Mouse (Mus musculus) hindbrain, embryonic 11.5 days (tissue): ENCODE results near the gene Fam169b. TPM values are rescaled to one million over a fixed set of nuclear protein-coding genes. Genes with fewer than 3 reads are reported as not detected.
"Not testable (repeated sequence)": the region's sequence is repeated elsewhere in the genome, so short reads cannot be mapped to it uniquely, and the experiment has no call there.

Experiments
- ATAC-seq: fragments of 200-750 bp; cut with Nextera tagmentation; 2 replicates; pipeline ENCODE4 v1.8.0; 2017; ENCODE audit warnings: mild to moderate bottlenecking, moderate TSS enrichment, moderate library complexity; ENCODE audit not compliant: low FRiP score
- DNase-seq: peaks from one replicate; pipeline ENCODE4 v3.0.0-alpha.2; 2015; ENCODE audit warnings: low spot score
- H3K27ac ChIP-seq: fragments of 300-500 bp; sonication (generic); 2 replicates; pipeline ENCODE4 v1.5.1; 2014; ENCODE audit warnings: mild to moderate bottlenecking, low read depth, low read length
- H3K27me3 ChIP-seq: fragments of 300-500 bp; sonication (generic); 2 replicates; pipeline ENCODE4 v1.6.1; 2014; ENCODE audit warnings: mild to moderate bottlenecking, low read length, moderate library complexity, mixed read lengths; ENCODE audit not compliant: control insufficient read depth, insufficient read depth
- H3K36me3 ChIP-seq: fragments of 300-500 bp; sonication (generic); 2 replicates; pipeline ENCODE4 v1.6.1; 2014; ENCODE audit warnings: mild to moderate bottlenecking, low read length, moderate library complexity, mixed read lengths; ENCODE audit not compliant: control insufficient read depth, insufficient read depth
- H3K4me1 ChIP-seq: fragments of 300-500 bp; sonication (generic); replicated peaks from 2 replicates; pipeline ENCODE4 v1.6.1; 2014; ENCODE audit warnings: low read length, mixed read lengths; ENCODE audit not compliant: control insufficient read depth, insufficient read depth
- H3K4me2 ChIP-seq: fragments of 300-500 bp; sonication (generic); replicated peaks from 2 replicates; pipeline ENCODE4 v1.6.1; 2014; ENCODE audit warnings: mild to moderate bottlenecking, low read depth, low read length
- H3K4me3 ChIP-seq: fragments of 300-500 bp; sonication (generic); 2 replicates; pipeline ENCODE4 v1.5.1; 2014; ENCODE audit warnings: low read depth, low read length
- H3K9ac ChIP-seq: fragments of 300-500 bp; sonication (generic); 2 replicates; pipeline ENCODE4 v1.6.1; 2014; ENCODE audit warnings: low read depth, low read length
- H3K9me3 ChIP-seq: fragments of 300-500 bp; sonication (generic); 2 replicates; pipeline ENCODE4 v1.6.1; 2016; ENCODE audit warnings: low read length; ENCODE audit not compliant: control insufficient read depth
- WGBS: fragments of 180-500 bp; shearing (Covaris S2); extraction: QIAGEN DNeasy Blood & Tissue Kit; methylation state at CpG from one replicate; pipeline ENCODE4 v1.1.7; 2014; 5-methylcytosine and 5-hydroxymethylcytosine counted together
- polyA plus RNA-seq: library from polyadenylated mRNA; unstranded; fragments of >200 nt; fragmentation: Nextera tagmentation; extraction: Ambion mirVana; gene quantifications from 2 replicates; pipeline ENCODE4 v1.2.1, GENCODE M21; 2014

The Fam169b gene
- polyA plus RNA-seq, 1 experiment from 2014 or later, result 0.36 TPM

DNA sequence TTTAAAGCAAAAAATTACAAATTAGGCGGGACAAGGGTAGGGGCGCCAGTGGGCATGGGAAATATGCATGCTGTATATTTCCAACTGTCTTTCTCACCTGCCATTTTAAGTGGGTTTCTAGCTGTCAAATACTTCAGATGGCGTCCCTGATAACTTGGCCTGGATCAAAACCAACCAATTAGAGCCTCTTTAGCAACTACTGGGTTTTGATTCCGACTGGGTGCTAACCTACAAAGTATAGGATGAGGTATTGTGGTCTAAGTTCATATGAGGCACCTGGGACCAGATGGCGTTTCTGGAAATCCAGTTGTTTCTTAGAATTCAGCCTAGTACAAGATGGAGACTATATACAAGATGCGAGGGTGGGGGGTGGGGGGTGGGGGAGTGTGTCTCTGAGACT lies 1.8 kb upstream of the Fam169b start:
- Histone ChIP-seq H3K9ac (no peak overlapping the region), H3K27me3 (peaks cover 4% of the 10 kb centered on the region), H3K27ac (no peak overlapping the region), H3K4me2 (no peak overlapping the region), H3K36me3 (no peaks in the 10 kb centered on the region), H3K4me1 (peaks cover 3% of the 10 kb centered on the region; the same call in 1 of the 2 replicates), H3K4me3 (no peak overlapping the region), H3K9me3 (no peaks in the 10 kb centered on the region)
- no peak for DNase-seq
- no peak for ATAC-seq
- 95% methylated on average over 6 of the region's 6 CpGs for WGBS

DNA sequence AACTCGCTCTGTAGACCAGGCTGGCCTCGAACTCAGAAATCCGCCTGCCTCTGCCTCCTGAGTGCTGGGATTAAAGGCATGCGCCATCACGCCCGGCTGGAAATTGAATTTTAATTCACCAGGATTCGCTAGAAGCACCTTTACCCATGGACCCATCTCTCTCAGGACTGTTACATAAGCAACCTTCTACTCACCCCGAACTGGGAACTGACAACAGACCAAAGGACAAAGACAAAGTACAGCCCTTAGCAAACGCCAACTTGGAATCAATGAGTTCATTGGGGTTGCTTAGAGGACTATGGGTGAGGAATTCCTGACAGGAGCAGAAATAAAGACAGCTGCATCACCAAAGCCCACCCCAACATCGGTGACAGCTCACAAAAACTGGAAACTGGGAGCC lies 1.0 kb upstream of the Fam169b start:
- Histone ChIP-seq H3K9ac (no peak overlapping the region), H3K36me3 (no peaks in the 10 kb centered on the region), H3K9me3 (no peaks in the 10 kb centered on the region), H3K4me2 (no peak overlapping the region), H3K4me1 (peaks cover 3% of the 10 kb centered on the region; the same call in 1 of the 2 replicates), H3K27ac (no peak overlapping the region), H3K27me3 (peaks cover 6% of the 10 kb centered on the region), H3K4me3 (no peak overlapping the region)
- DNase-seq, result no peak
- WGBS, result 82% methylated on average over 10 of the region's 10 CpGs
- ATAC-seq, result no peak

DNA sequence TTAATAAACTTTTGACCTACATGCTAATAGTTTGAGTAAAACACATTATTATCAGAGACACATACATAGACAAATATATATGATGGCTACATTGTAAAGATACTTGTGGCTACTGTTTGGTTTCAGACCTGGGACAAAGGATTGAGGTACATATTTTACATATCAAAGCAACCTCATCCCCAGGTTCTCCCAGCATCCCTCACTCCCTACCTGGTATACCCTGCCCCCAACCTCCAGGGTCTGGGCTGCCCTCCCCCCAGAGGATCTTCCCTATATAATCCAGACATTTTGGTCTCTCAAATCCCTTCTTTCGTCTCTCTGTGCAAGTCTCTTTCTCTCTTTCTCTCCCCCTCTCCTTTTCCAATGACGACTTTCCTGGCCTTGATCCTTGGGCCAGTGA lies 579 bp downstream of the Fam169b start:
- Histone ChIP-seq H3K9me3 (no peaks in the 10 kb centered on the region), H3K27me3 (peaks cover 6% of the 10 kb centered on the region), H3K4me1 (peaks cover 3% of the 10 kb centered on the region; the same call in 1 of the 2 replicates), H3K36me3 (no peaks in the 10 kb centered on the region), H3K27ac (no peak overlapping the region), H3K4me3 (no peak overlapping the region), H3K9ac (no peak overlapping the region), H3K4me2 (no peak overlapping the region)
- ATAC-seq (no peak), DNase-seq (no peak)
- WGBS, result 75% methylated on average over 2 of the region's 2 CpGs

DNA sequence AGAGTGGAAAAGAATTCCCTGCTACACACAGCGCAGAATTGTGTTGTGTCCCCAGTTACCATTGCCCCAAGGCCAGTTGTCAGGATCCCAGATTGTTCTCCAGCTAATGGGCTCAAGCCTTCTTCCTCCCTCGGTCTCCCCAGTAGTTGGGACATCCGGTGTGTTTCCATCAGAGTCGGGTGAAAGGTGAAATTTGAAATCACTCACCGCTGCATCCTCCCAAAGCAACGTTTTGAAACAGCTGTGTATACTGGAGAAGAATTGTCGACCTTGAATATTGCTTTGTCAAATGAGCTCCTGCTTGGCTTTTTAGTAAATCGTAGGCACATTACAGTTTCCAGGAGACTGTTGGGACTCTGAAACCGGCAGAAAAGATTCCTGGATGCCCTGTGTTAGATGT lies 1.3 kb downstream of the Fam169b start:
- whole genome bisulfite sequencing, result 63% methylated on average over 9 of the region's 9 CpGs
- no peak for DNase-seq
- H3K27me3 ChIP-seq, result peaks cover 6% of the 10 kb centered on the region
- H3K36me3 ChIP-seq, result no peaks in the 10 kb centered on the region
- H3K9me3 ChIP-seq, result no peaks in the 10 kb centered on the region
- H3K4me2 ChIP-seq, result no peak overlapping the region
- H3K9ac ChIP-seq, result no peak overlapping the region
- no peak overlapping the region for H3K27ac ChIP-seq
- peaks cover 3% of the 10 kb centered on the region; the same call in 1 of the 2 replicates for H3K4me1 ChIP-seq
- H3K4me3 ChIP-seq, result no peak overlapping the region
- ATAC-seq, result no peak

DNA sequence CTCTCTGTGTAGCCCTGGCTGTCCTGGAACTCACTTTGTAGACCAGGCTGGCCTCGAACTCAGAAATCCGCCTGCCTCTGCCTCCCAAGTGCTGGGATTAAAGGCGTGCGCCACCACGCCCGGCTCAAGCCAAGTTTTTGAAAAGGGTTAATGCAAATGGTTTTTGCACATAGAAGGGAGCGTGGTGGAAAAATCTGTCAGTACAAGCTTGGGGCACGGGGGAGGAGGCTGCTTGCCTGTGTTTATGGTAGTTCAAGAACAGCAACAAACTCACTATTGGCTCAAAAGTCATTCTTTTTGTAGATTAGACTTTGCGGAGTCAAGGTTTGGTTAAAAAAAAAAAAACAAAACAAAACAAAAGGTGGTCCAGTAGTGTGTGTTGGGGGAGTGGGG lies 1.8 kb downstream of the Fam169b start:
- not testable (repeated sequence) for H3K4me3 ChIP-seq, H3K9me3 ChIP-seq, H3K27ac ChIP-seq, H3K4me1 ChIP-seq, ATAC-seq, H3K36me3 ChIP-seq, H3K27me3 ChIP-seq, H3K9ac ChIP-seq, DNase-seq
- peak overlapping the region; percentile 58; the same call in 1 of the 2 replicates for H3K4me2 ChIP-seq
- WGBS, result 50% methylated on average over 9 of the region's 9 CpGs

DNA sequence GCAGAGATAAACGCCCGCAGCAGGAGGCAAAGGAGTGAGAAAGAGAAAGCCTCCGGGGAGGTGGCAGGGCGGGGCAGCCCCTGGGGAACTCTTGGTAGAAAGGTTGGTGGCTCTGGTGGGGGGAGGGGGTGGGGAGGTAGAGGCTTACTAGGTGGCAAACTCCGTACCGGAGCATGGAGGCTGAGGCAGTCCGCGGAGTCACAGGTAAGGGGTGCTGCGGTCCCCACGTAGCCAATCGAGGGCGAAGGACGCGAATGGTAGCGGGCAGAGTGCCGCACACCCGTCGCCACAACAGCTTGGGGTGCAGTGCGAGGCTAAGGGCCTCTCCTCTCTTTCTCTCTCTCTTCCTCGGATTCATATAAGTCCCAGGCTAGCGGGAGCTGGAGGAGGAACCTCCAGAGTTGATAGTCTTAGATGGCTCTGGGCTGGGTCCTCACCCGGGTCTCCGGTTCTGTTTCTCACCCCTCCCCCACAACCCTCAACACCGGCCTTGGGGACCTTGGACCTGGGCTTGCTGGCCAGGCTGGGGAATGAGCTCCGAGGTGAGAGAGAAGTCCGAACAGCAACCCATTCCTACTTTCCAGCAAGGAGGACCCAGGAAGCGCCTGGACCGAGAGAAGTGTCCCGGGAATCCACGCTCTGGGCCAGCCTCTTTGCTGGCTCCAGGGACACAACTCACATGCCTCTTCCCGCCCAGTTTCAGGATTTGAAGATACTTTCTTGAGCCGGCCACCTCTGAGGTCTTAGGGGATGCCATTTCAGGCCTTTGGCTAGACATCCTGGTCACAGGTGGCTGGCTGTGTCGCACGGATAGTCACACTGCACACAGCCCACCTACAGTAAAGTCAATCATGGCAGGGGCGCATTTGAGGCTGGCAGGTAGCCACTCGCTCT lies 2.4 kb downstream of the Fam169b start:
- Histone ChIP-seq H3K4me2 (peak overlapping the region; percentile 58), H3K27me3 (peaks cover 6% of the 10 kb centered on the region), H3K36me3 (no peaks in the 10 kb centered on the region), H3K27ac (no peak overlapping the region), H3K4me1 (peaks cover 3% of the 10 kb centered on the region; the same call in 1 of the 2 replicates), H3K9me3 (no peaks in the 10 kb centered on the region), H3K9ac (0 out of 2 replicates have a peak overlapping the region, but pooled peaks have one; percentile 11), H3K4me3 (peak overlapping the region; percentile 25)
- peak; percentile 39 for DNase-seq
- ATAC-seq, result no peak
- 6% methylated on average over 31 of the region's 36 CpGs for WGBS

DNA sequence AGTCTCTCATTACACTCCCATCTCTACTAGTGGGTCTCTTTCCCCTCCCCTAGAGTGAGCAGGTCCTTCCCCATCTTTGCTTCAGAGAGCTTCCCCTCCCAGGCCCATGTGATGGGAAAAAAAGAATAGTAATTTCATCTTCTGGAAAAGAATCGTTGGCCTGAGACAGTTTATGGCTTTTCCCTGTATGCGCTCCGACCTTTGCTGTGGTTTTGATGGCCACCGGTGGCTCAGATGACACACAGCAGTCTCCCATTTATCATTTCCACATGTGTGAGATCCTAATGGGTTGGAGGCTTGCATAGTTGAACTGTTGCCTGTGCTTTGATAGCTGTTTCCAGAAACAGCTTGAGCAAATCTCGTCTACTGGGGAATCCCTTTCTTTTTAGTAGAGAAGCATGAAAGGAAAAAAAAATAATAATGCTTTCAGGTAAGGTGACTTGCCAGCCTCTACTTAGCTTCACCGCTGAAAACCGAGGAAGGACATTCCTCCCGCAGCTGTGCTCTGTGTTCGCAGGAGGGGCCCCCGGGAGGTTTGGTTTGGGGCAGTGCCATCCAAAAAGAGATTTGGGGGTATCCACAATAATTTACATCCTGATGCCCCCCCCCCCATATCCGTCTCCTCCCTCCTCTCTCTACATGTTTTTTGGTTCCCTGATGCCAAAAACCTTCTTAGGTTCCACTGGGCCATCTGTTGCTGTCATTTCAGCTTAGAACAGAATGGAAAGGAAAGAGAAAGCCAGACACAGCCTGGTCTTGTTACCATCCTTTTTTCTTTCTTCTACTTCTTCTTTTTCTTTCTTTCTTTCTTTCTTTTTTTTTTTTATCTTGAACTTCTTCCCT lies 3.6 kb downstream of the Fam169b start:
- Histone ChIP-seq H3K36me3 (no peaks in the 10 kb centered on the region), H3K27me3 (peaks cover 6% of the 10 kb centered on the region), H3K9me3 (no peaks in the 10 kb centered on the region), H3K4me2 (no peak overlapping the region), H3K27ac (no peak overlapping the region), H3K4me3 (no peak overlapping the region), H3K9ac (no peak overlapping the region), H3K4me1 (peaks cover 3% of the 10 kb centered on the region; the same call in 1 of the 2 replicates)
- ATAC-seq (no peak), DNase-seq (no peak)
- WGBS, result 33% methylated on average over 11 of the region's 11 CpGs

DNA sequence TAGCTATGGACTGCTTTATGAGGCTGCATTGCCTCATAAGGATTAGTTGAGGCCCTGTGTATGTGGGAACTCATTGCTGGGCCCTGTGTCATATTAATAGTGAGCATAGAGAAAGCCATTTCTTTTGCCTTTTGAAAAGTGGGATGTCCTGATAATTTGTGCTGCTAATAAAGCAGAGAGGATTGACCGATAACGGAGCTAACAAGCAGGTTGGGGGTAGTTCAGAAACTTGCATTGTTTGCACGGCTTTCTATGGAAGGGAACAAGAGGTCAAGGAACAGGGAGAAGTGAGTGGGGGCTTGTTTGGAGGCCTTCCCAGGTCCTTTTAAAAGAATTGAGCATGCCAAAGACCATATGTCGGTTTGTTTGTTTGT lies 4.2 kb downstream of the Fam169b start:
- Histone ChIP-seq H3K4me1 (peaks cover 3% of the 10 kb centered on the region; the same call in 1 of the 2 replicates), H3K27me3 (peaks cover 6% of the 10 kb centered on the region), H3K9me3 (no peaks in the 10 kb centered on the region), H3K27ac (no peak overlapping the region), H3K36me3 (no peaks in the 10 kb centered on the region), H3K4me2 (no peak overlapping the region), H3K4me3 (no peak overlapping the region), H3K9ac (no peak overlapping the region)
- ATAC-seq, result no peak
- WGBS, result 58% methylated on average over 4 of the region's 4 CpGs
- DNase-seq, result no peak
